Mouse (Mus musculus) ovary, postnatal 14 days (tissue): Measurements from ENCODE around the gene Grrp1.

ENCODE experiments used
- DNase-seq: peaks from one replicate; pipeline ENCODE4 v3.0.0; 2022; ENCODE audit warnings: low spot score

Grrp1 gene

DNA sequence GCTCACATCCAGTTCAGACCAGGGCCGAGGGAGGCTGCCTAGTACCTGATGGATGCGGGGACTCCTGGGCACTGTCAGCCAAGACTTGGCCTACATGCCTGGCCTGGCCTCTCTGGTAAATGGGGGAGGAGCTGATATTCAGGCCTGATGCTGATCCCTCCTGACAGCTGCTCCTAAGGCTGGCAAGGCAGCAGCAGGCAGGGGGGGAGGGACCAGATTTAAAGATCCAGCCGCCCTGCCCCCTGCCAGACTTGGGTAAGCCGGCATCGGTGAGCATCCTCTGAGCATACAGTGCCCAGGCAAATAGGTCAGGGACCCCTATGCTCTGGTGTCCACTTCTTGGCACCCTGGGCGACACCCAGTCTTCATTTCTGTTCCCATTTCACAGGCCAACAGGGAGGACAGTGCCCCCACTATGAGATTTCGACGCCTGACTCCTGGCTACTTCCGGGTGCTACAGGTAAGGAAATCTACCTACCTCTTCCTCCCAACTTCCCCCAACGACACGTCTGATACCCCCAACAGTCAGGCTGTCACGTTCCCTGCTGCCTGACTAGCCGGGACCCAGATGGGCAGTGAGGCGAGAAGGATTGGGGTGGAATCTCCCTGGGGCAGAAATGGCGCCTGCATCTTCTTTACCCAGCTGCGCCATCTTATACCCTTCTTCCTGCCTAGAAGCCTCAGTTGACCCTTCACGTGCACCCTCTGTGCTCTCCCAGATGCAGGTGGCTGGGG lies 10.2 kb downstream of the Grrp1 start, which contains the start of gene E130218I03Rik:
E130218I03Rik (plus strand) TSS at position 147 of the 735 bp plus-strand sequence.
- no peak for DNase-seq

DNA sequence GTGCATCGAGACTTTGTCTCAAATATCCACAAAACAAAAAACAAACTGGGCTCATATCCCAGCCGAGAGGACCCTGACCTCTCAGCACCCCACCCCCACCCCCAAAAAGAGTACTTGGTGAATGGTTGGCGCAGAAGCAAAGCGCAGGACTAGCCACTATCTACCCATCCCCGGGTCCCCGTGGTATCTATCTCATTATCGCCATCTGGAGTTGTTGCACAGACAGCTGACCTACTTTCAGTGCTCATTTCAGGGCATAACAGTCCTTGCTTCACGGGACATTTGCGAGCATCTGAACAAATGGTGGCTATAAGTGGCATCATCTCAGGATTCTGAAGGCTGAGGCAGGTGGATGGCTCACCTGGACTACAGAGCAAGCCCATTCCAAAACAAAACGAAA lies 15.2 kb downstream of the Grrp1 start:
- no peak for DNase-seq

DNA sequence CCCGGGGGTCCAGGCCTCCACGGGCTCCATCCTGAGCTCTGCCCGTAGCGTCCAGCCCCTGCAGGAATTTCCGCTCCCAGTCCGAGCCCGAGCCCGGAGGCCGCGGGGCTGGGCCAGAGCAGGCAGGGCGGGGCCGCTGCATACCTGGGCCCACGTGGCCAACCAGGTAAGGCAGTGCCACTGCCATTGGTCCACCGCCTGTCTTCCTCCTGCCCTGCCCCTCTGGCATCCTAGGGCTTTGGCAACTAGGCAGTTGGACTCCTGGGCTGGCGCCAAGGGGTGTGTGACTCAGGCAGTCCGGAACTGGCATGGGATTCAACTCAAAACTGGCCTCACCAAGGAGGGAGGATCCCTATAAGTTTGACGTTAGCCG lies 15.6 kb downstream of the Grrp1 start, which contains the start of gene Cnksr1:
Cnksr1 (minus strand) TSS at position 121 of the 373 bp plus-strand sequence.
- peak; percentile 77 for DNase-seq

DNA sequence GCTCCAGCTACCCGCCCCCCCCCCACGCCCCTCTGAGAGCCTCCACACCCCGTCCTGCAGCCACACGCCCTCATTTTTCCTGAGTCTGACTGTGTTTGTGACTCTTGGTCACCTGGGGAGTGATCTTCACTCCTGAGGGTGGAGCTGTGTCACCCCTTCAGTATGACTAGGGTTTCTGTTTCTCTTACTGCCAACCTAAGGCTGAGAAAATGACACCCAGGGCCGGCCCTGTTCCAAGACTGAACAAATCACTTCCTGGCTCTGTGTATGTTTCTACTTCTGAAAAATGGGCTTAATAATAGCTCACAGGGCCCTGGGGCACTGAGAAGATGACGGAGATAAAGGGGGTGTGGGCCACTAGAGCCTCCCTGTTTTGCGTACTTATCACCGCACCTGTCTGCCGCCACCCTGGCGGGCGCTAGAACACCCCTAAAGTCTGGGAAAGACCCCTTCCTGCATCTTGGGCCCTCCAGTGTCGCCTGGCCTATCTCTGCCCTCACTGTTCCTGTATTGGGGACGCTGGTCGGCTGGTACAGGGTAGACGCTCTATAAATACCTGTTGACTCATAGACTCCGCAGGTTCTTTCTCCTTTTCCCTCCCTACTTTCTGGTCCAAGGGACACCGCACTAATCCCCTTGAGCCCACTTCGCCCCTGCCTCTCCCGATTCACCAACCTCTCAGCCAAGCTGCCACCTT lies 16.2 kb downstream of the Grrp1 start:
- no peak for DNase-seq

DNA sequence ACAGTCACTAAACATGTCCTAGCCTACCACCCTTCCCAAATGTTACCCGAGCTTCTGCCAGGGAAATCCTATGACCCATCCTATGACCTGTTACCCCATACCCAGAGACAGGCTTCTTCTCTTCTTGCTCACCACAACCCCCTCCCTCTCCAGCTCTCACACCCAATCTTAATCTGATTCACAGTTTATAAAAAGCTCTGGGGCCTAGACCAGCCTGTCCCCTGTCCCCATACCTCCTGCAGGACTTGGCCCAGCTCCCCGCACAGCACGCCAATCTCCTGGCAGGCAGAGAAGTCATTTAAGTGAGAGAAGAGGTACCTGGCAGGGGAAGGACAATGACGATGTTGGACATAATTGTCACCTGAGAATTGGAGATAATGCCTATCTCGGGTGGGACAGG lies 19.0 kb downstream of the Grrp1 start:
- DNase-seq, result no peak

DNA sequence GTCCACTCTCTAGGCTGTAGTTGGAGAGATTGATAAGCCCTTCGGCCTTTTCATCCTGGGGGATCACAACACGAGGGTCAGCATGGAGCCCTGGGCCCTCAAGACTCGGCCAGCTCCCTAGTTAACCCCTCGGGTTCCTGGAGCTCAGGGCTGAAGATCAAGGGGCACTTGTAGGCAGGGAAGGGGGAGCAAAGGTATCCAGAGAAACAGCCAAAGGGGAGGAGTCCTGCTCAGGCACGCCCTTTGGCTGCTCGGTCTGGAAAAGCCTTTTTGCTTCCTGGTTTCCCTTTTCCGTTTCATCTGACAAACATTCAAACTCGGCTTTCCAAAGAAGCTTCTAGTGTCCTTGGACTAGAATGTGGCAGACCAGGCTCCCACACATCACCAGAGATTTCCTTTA lies 23.5 kb downstream of the Grrp1 start:
- DNase-seq, result no peak

DNA sequence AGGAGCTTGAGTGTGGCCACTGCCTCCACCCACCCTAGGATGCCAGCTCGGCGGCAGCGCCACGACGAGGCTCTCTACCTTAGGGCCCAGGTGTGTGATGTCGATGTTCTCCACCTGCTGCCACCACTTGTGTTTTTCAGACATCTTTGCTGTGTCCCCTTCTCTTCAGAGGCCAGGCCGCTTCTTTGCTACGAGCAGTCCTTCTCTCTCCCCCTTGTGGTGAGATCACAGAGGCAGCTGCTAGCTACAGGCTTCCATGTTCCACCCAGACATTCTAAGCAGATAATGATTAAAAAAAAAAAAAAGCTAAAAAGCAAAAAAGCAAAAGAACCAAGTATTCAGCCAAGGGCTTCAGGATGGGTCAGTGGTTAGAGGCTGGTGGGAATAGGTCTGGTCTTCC lies 26.7 kb downstream of the Grrp1 start, which contains the start of gene Catsper4:
Catsper4 (minus strand) TSS at position 190 of the 400 bp plus-strand sequence.
- DNase-seq, result no peak

DNA sequence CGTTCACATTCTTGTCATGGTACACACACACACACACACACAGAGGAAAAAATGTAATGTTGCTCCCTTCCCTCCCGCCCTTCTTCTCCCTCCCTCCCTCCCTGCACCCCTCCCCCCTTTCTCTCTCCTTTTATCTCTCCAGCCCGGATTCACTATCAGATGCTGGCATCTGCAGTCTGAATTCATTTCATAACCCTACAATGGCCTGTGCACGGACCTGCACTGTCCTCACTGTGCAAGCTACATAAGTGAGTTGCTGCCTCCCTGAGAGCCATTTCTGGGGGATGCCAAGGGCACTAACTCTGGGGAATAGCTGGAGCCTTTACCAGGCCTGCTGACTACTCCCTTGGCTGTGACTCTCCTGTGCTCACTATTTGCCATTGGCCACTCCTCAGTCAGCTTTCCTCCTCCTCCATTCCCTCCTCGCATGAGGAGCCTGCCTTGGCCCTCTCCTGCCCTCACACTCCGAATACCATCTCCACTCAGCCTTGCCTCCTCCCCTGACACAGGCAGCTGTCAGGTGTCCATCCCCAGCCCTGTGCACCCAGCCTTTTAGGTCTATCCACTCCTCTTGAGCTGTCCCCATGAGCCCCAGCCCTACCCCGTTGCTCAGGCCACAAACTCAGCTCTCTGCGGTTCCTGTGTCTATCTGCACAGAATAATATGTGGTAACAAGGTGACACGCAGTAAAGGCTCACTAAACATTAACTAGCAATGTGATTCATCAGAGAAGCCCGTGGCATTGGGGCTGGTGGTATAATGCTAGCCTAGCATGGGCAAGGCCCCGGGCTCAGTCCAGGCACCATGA lies 30.9 kb downstream of the Grrp1 start:
- no peak for DNase-seq

DNA sequence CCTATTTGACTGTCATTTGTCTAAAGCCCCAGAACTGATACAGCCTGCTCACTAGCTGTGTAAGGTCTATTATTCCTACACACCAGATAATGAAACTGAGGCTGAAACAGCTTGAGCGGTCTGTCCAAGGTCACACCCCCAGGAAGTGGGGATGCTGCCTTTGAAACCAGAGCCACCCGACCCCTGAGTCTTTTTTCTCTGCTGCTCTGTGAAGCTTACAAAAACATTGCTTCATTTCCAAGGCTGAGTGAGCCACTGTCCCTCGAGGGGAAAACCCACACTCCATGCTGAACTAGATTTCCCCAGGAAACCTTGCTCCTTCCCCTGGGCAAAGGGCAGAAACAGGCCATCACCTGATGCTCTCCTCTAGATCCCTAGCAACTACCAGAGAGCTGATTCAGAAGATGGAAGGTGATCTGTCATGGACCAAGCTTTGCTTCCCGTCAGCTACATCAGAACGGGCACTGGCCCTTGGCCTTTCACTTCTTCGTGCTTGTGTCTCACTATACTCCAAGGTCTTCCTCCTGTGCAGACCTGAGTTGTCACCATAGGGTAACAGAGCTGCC lies 47.3 kb downstream of the Grrp1 start:
- no peak for DNase-seq

DNA sequence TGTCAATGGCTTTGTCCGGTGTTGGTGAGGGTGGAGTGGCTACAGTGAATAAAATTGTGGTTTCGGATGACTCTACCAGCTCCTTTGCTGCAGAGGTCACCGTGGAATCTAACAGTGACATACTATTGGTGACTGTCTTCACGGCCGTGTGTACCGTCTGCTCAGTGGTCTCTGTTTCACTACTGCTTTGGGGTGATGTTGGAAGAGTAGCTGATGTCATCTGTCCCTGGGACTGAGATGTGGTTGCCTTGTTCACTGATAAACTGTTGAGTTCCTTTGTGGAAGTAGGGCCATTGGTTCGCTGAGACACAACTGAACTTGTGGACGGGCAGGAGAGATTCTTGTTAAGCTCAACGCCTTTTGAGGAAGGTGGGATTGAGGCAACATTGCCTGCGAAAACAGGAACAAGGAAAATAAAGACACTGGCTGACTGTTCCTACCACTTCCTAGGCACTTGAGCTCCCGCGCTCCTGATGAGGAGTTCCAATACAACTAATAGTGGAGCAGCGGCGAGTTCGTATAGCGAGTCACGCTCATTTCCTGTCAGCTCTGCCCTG lies 50.5 kb downstream of the Grrp1 start:
- no peak for DNase-seq

DNA sequence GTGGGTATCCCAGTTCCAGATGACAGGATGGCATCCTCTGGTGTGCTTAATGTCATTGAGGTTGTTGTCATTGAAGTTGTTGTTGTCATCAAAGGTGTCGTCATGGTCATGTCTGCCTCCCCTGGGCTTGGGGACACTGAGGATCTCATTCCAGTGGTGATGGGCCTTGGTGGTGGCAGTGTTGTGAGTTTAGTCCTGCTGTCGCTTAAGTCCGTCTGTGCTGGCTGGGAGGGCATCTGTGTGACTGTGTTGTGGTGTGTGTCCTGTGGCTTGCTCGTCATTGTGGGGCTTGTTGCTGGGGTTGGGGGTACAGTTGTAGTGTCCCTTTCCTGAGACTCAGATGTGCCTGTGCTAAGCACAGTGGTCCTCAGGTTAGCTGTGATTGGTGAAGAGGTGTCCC lies 51.0 kb downstream of the Grrp1 start, which contains the start of gene Gm7534:
Gm7534 (minus strand) TSS at position 101 of the 400 bp plus-strand sequence.
- DNase-seq, result no peak
